Mouse (Mus musculus): ENCODE data around the gene Cotl1. TPM values are rescaled to one million over a fixed set of nuclear protein-coding genes. Genes with fewer than 3 reads are reported as not detected.

The Cotl1 gene
- polyA plus RNA-seq, 1 experiment from 2014 or later: 33.3 TPM

DNA sequence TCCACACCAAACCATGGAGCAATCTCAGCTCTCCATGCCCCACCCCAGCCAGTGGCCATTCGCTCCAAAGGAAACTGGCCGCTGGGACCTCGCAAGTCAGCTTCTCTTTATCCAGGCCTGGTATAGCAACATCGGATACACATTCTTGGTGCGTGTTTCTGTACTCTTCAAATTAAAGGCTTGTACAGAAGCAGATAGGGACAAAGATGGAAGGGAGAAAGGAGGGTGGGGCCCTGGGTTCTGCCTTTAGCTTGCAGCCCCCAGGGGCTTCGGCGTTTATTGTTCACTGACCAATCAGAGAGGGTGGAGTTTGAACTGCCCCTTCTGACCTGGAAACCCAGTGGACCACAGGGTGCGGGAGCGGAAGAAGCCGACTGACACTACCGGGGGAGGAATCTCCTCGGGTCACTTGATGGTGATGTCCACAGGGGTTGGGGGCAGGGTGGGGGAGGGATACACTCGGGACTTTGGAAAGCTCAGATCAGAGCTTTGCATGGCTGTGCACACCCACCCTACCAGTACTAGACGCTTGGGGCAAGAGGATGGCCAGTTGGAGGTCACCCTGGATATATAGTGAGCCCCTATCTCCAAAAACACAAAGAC is 824 bp downstream of the Cotl1 start:
- no peak for TF ChIP-seq CTCF (IDR thresholded peaks at IDR 0.05)
- POLR2A ChIA-PET: interaction anchor here (0.6 to 1.1 kb wide), 3 partner anchors 10 to 61 kb away, joined by 3 to 6 read pairs (median 3); partner anchors contain the start of genes Klhl36 and Tldc1
- DNase-seq (ENCODE audit: low read depth, low spot score) (no peak), ATAC-seq (no peak)
- H3K27me3 ChIP-seq: no peaks in the 10 kb centered on the region
- CTCF ChIA-PET: interaction anchor here (0.7 to 1.8 kb wide), 6 partner anchors 18 to 264 kb away, joined by 3 to 4 read pairs (median 3); partner anchors contain the start of gene Tldc1
- in situ Hi-C loops (cut with MboI; ENCODE audit: low pct_unique_long_range_greater_than_20kb): loop anchor here (5.0 kb wide), 2 partner anchors 57 to 152 kb away; no protein-coding TSS in a partner anchor

GRCm38 (mm10) chr8:119838983-119839340 is 1.4 kb downstream of the Cotl1 start:
- H3K27me3 ChIP-seq: no peaks in the 10 kb centered on the region
- ChIA-PET POLR2A (interaction anchor here (0.6 to 1.1 kb wide), 3 partner anchors 10 to 61 kb away, joined by 3 to 6 read pairs (median 3); partner anchors contain the start of genes Klhl36 and Tldc1), CTCF (interaction anchor here (0.7 to 1.8 kb wide), 6 partner anchors 17 to 264 kb away, joined by 3 to 4 read pairs (median 3); partner anchors contain the start of gene Tldc1)
- in situ Hi-C loops (cut with MboI; ENCODE audit: low pct_unique_long_range_greater_than_20kb): no loop called here
- no peak for DNase-seq (ENCODE audit: low read depth, low spot score)
- ATAC-seq: no peak
- no peak for TF ChIP-seq CTCF (IDR thresholded peaks at IDR 0.05)

GRCm38 (mm10) chr8:119838100-119838982 is 2.0 kb downstream of the Cotl1 start:
- no peak for DNase-seq (ENCODE audit: low read depth, low spot score)
- ChIA-PET POLR2A (interaction anchor here (1.0 to 1.1 kb wide), 2 partner anchors 24 to 60 kb away, joined by 3 to 6 read pairs; partner anchors contain the start of genes Klhl36 and Tldc1), CTCF (interaction anchor here (0.7 to 1.8 kb wide), 6 partner anchors 17 to 265 kb away, joined by 3 to 4 read pairs (median 3); partner anchors contain the start of gene Tldc1)
- ATAC-seq: no peak
- no peak for TF ChIP-seq CTCF (IDR thresholded peaks at IDR 0.05)
- in situ Hi-C loops (cut with MboI; ENCODE audit: low pct_unique_long_range_greater_than_20kb): no loop called here
- no peaks in the 10 kb centered on the region for H3K27me3 ChIP-seq

DNA sequence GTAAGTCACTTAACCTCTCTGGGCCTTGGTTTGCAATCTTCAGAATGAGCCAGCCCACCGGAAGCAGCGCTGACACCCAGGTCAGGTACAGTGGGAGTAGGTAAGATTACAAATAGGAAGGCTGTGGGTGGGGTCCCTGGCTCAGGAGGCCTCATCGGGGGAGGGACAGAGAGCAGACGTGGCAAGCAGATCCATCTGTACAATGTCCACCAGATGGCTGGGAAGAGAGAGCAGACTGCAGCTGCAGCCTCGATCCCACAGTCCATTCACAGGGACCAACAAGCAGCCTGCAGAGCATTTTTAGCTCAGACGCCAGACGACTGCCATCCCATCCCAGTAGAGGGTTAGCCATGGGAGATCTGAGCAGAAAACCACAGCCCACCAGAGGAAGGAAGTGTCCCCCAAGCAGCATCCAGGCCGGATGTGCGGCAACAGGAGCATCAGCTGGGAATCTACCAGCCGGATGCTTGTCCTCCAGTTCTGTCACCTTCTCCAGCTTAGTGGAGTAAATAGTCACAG is 2.7 kb downstream of the Cotl1 start:
- POLR2A ChIA-PET: no interaction called here
- ATAC-seq: no peak
- no peak for TF ChIP-seq CTCF (IDR thresholded peaks at IDR 0.05)
- H3K27me3 ChIP-seq: no peaks in the 10 kb centered on the region
- in situ Hi-C loops (cut with MboI; ENCODE audit: low pct_unique_long_range_greater_than_20kb): no loop called here
- DNase-seq (ENCODE audit: low read depth, low spot score): no peak
- CTCF ChIA-PET: no interaction called here

DNA sequence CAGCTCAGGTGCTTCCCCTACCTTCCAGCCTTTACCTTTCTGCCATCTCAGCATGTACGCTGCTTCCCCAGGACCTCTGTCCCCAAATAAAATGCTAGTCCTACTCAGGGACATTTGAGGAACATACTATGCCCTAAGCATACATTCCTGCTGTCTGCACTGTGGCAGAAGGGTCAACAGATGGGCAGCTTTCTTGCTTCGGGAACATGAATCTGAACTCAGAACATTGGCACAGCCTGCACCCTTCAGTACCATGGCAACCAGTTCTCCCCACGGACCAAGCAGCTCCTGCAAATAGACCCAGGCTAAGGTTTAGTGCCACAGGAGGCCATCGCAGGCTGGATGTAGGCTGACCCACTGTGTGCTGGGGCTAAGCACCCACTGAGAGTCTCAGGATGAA is 3.5 kb downstream of the Cotl1 start:
- TF ChIP-seq CTCF (IDR thresholded peaks at IDR 0.05): no peak
- DNase-seq (ENCODE audit: low read depth, low spot score) (no peak), ATAC-seq (no peak)
- no peaks in the 10 kb centered on the region for H3K27me3 ChIP-seq
- POLR2A ChIA-PET: no interaction called here
- CTCF ChIA-PET: no interaction called here
- in situ Hi-C loops (cut with MboI; ENCODE audit: low pct_unique_long_range_greater_than_20kb): no loop called here

DNA sequence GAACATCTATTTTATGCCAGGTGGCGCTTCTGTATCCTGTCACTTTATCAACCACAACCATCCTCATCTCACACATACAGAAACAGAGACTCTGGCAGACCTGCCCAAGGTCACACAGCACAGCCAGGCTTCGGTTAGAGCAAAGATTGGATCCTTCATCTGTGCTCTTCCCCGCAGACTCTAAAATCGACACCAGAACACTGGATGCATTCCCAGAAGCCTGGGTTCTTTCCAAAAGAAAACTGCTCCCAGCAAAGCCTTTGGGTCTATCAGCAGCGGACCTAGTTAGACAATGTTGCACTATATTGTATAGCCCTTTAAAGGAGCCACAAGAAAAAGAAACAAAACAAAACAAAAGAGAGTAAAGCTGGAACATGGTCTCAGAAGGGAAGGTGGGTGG is 5.1 kb downstream of the Cotl1 start:
- no peak for TF ChIP-seq CTCF (IDR thresholded peaks at IDR 0.05)
- no peaks in the 10 kb centered on the region for H3K27me3 ChIP-seq
- CTCF ChIA-PET: no interaction called here
- DNase-seq (ENCODE audit: low read depth, low spot score) (no peak), ATAC-seq (no peak)
- POLR2A ChIA-PET: no interaction called here
- in situ Hi-C loops (cut with MboI; ENCODE audit: low pct_unique_long_range_greater_than_20kb): no loop called here

- in situ Hi-C loops (cut with MboI; ENCODE audit: low pct_unique_long_range_greater_than_20kb): no loop called here
- no peak for DNase-seq (ENCODE audit: low read depth, low spot score)
Measured at GRCm38 (mm10) chr8:119834676-119835075, 5.7 kb downstream of the Cotl1 start.

DNA sequence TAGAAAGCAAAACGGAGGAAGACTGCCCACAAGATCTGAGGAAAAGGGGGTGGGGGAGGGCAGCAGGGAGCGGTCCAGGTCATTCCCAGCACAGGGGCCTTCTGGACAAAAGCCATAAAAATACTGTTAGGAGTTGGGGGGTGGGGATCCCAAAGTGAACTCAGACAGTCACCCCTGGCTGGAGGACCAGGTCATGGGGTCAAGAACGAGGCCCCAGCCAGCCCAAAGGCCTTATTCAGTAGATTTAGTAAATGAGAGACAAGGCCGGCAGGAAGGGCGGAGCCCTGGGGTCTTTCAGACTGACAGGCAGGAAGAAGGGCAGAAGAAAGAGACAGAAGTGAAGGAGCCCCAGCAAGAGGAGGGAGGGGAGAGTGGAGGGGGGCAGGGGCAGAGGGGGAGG is 7.4 kb downstream of the Cotl1 start:
- DNase-seq (ENCODE audit: low read depth, low spot score) (no peak), ATAC-seq (no peak)
- no peak for TF ChIP-seq CTCF (IDR thresholded peaks at IDR 0.05)
- no peaks in the 10 kb centered on the region for H3K27me3 ChIP-seq
- POLR2A ChIA-PET: no interaction called here
- CTCF ChIA-PET: no interaction called here
- in situ Hi-C loops (cut with MboI; ENCODE audit: low pct_unique_long_range_greater_than_20kb): no loop called here

More at GRCm38 (mm10) chr8:119834676-119835075, 5.7 kb downstream of the Cotl1 start:
- no peak for TF ChIP-seq CTCF (IDR thresholded peaks at IDR 0.05)
- ChIA-PET CTCF (no interaction called here), POLR2A (no interaction called here)
- no peaks in the 10 kb centered on the region for H3K27me3 ChIP-seq
- no peak for ATAC-seq

DNA sequence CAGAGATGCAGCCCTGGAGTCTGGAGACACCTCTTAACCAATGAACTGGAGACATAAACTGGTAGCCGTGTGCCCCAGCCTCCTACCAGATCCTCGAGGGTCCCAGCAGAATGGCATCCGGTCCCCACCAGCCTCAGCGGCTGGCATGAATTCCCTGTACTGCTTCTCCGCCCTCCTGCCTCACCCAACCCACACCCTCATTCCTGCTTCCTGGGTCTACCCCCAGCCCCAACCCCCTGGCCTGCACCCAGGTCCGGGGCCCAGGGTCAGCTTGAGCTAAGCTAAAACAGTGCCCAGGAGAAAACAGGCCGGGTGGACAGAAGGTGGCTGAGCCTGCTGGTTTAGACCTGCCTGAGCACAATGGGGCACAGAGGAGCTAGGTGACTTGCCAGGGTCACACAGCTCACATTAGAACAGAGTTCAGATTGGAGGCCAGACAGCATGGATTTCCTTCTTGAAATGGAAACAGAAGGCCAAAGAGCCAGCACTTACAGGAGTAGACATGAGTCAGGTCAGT is 8.2 kb downstream of the Cotl1 start:
- in situ Hi-C loops (cut with MboI; ENCODE audit: low pct_unique_long_range_greater_than_20kb): no loop called here
- no peaks in the 10 kb centered on the region for H3K27me3 ChIP-seq
- no peak for ATAC-seq
- no peak for TF ChIP-seq CTCF (IDR thresholded peaks at IDR 0.05)
- DNase-seq (ENCODE audit: low read depth, low spot score): no peak
- ChIA-PET POLR2A (no interaction called here), CTCF (no interaction called here)

GRCm38 (mm10) chr8:119831336-119831995 is 8.9 kb downstream of the Cotl1 start:
- no peak for TF ChIP-seq CTCF (IDR thresholded peaks at IDR 0.05)
- no peaks in the 10 kb centered on the region for H3K27me3 ChIP-seq
- CTCF ChIA-PET: no interaction called here
- POLR2A ChIA-PET: no interaction called here
- ATAC-seq (no peak), DNase-seq (ENCODE audit: low read depth, low spot score) (no peak)
- in situ Hi-C loops (cut with MboI; ENCODE audit: low pct_unique_long_range_greater_than_20kb): no loop called here

Data from Patski (cell line).